Mouse (Mus musculus): ENCODE results near the gene Glrx5.

The Glrx5 gene

DNA sequence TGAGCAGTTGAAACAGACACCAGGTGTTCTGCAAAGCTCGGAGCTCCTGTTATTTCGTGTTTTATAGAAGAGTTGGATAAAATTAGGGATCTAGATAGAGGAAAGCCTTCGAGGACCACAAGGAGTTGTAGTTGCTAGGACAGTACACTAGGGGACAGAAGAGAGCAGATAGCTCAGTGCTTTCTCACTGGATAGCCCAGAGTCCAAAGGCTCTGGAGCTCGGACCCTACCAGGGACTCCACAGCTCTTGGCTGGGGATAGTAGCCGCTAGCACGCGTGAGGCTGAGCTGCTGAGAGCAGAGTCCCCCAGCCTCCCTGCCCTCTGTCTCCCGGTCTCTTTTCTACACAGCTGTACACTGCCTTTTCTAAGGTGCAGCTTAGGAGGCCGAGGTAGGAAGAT, 41.2 kb downstream of the Glrx5 start:
- DNase-seq (ENCODE audit: low read depth): peak; percentile 13

DNA sequence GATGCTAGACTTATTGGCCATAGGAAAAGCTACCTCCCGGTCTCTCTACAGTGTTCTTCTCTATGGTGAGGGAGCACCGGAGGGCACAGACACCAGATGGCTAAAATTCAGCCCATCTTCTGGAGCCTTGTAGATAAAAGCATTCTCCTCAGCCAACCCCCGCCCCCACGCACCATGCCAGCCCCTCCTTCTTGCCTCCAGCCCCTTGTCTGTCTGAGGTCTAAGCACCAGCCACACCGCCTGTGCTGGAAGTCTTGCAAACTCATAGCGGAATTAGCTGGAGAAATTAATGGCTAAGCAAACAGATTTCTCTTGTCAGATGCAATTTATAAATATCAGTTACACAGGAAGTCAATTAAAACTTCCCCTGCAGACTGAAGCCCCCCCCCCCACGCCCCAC, 43.0 kb downstream of the Glrx5 start:
- no peak for DNase-seq (ENCODE audit: low read depth)

DNA sequence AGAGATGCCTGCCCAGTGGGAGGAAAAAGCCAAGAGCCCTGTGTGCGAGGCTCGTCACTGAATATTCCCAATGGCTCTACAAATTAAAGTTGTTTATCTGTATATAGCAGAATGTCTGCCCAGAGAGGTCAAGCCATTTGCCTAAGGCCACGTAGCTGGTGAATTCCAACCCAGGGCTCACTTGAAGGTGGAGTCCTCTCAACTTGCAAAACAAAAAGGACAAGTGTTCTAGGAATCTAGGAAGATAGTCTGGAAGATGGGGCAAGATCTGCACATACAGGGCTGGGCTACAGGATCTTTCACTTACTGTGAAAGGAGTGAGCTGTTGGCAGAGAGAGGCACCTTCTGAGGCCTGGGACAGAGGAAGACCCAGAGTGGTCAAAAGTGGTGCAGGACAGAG, 44.0 kb downstream of the Glrx5 start:
- DNase-seq (ENCODE audit: low read depth): no peak

DNA sequence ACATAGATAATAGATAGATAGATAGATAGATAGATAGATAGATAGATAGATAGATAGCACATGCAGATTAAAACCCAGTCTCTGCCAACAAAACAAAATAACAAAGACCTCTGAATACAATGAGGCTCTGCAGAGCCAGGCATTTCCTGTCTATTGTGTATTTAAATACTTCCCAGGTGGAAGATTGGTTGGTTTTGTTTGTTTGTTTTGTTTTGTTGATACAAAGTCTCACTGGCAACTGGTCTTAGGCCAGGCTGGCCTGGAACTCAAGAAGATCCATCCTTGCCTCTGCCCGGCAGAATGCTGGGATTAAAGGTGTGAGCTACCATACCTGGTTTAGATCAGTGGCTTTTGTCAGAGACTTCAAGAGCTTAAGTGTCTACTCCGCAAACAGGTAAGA, 44.7 kb downstream of the Glrx5 start:
- no peak for DNase-seq (ENCODE audit: low read depth)

DNA sequence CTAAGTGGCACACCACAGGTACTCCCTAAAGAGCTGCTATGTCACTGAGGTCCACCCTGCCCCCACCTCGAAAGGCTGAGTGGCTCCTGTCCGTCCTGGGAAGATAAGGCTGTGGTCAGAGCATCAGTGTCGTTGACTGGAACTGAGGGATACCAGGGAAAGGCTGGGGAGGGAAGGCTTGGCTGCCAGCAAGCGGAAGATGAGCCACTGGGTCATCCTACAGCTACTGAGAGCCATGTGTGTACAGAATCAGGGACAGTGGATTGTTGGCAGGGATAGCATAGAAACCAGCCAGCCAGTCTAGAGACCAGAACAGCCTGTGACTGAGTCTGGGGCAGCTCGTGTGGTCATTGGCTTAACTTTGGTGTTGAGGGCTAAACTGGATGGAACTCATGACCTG, 51.7 kb downstream of the Glrx5 start:
- no peak for DNase-seq (ENCODE audit: low read depth)

DNA sequence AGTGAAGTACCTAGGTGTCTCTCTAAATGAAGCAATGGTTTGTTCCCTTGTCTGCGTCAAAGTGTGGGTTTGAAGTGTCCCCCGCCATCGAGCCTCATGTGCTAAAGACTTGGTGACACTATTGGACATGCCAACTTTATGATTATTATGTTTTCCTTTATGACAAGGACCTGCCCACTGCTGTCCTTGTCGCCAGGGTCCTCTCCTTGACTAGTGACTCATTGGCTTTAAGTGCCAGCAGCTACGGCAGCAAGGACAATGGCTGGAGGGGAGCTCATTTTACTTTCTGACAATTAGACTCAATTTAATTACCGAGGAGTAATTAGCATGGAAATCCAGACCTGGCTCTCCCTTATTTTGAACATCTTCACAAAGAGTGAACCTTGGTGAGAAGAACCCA, 52.3 kb downstream of the Glrx5 start:
- DNase-seq (ENCODE audit: low read depth): no peak

DNA sequence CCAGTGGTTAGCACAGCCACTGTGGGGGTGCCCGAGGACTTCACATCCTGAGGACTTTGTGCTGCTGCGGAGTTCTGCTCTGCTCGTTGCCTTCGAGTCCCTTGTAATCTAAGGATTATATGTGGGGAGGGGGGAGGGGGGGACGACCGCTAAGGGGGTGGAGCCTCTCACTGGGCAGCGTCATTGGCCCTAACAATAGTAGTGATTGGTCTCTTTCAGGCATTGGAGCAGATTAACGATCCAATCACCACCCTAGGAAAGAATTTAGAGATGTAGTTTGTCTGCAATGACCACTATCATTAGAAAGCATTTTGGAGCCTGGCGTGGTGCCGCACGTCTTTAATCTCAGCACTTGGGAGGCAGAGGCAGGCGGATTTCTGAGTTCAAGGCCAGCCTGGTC, 52.8 kb downstream of the Glrx5 start:
- no peak for DNase-seq (ENCODE audit: low read depth)

DNA sequence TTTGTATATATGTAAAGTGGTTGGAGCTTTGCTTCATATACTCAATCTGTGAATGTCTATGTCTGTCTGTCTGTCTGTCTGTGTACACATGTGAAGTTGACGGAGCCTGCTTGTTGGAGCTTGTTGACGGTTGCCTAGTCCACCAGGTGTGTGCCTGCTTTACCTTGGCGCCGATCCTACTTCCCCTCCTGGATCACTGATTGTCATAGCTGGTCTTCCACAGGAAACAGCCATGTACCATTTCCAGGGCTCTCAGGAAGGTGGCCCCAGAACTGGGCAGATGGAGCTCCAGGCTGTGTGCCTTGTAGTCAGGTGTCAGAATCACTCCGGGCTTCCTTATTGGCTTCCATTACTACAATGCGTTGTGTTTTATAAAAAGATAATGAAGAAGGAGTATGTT, 54.3 kb downstream of the Glrx5 start:
- DNase-seq (ENCODE audit: low read depth): no peak

DNA sequence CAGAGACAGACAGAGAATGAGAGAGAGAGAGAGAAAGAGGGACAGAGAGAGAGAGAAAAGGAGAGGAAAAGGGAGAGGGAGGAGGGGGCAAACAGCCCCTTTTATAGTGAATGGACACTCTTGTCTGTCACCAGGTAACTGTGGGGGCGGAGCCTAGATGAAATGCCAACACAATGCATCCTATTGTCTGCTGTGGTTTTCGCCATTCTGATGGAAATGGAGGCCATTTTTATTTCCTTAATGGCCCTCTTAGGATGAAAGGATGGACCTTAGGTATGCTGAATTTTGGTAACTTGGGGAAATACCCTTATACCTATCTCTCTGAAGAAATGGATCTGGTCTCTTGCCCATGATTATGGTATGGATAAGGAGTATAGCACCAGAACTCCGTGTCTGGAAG, 54.9 kb downstream of the Glrx5 start:
- DNase-seq (ENCODE audit: low read depth): no peak

DNA sequence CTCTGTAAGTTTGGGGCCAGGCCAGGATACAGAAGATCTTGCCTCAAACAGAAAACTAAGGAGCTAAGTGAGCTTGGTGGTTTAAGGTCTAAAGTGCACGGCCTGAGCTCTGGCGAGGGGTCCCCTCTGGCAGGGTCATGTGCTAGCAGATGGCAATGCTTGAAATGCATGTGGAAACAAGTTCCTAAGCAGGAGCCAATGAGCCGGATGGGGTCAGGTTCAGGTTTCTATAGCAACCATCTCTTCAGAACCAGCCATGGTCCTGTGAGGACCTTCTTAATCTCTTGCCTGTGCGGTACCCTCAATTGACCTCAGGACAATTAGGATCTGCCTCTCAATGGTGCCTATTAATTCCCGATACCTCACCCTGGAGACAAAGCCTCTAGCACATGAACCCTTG, 56.7 kb downstream of the Glrx5 start:
- DNase-seq (ENCODE audit: low read depth): no peak

DNA sequence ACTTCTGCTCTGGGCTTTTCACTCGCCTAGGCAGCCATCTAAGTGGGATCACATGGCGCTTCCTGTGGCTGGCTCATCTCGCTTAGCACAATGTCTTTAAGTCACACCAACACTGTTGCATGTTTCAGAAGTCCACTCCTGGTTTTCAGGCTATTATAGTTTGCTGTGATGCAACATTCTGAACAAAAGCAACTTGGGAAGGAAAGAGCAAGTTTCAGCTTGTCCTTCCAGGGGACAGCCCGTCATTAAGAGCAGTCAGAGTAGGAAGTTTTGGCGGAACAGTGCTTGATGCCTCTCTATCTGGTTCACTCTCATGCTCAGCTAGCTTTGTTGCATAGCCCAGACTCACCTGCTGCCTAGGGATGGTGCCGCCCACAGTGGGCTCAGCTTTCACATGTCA, 59.1 kb downstream of the Glrx5 start:
- no peak for DNase-seq (ENCODE audit: low read depth)

Measured in c-Kit-positive CD71-negative TER-119-negative erythroid progenitor cells, embryonic 14.5 days (primary cell).